Mouse (Mus musculus) liver, adult 2 months (tissue): ENCODE results near the gene Srxn1.

Experiments used
- CTCF ChIP-seq: fragments of 200-500 bp; IDR thresholded peaks from 2 replicates; pipeline ENCODE4 v1.5.1; 2011; ENCODE audit warnings: low read depth, low read length, control low read depth
- POLR2A ChIP-seq: fragments of 200-500 bp; IDR thresholded peaks from 2 replicates; pipeline ENCODE4 v1.6.1; 2011; ENCODE audit warnings: low read length, control low read depth; ENCODE audit not compliant: insufficient read depth; ENCODE audit errors: extremely low read depth

GRCm38 (mm10) chr2:152108702-152109101 lies 3.4 kb downstream of the Srxn1 start:
- TF ChIP-seq CTCF (no peak), POLR2A (no peak)
